Mouse (Mus musculus): ENCODE measurements around the gene Ugcg. TPM values are rescaled to one million over a fixed set of nuclear protein-coding genes. Genes with fewer than 3 reads are reported as not detected.

The Ugcg gene
- polyA plus RNA-seq (2014; fragmentation: Nextera tagmentation; extraction: Ambion mirVana), result 12.3 and 13.3 TPM in 2 replicates

GRCm38 (mm10) chr4:59188802-59189545 is at the start of gene Ugcg:
Gene Ugcg (plus strand): TSS chr4:59189257.
- peak within 1 kb of the TSS; percentile 95 for H3K4me3 ChIP-seq (ENCODE audit: low read depth, low read length)
- no peaks in the 10 kb centered on the region for H3K36me3 ChIP-seq (ENCODE audit: control insufficient read depth, insufficient read depth, low read length)
- ATAC-seq (ENCODE audit: low read depth) (peak; percentile 94), DNase-seq (ENCODE audit: low spot score) (peak; percentile 93)
- H3K9me3 ChIP-seq (ENCODE audit: control insufficient read depth, low read length), result no peaks in the 10 kb centered on the region
- WGBS, result 0% methylated on average over 6 of the region's 99 CpGs
- peak within 1 kb of the TSS; percentile 53 for H3K4me2 ChIP-seq (ENCODE audit: low read depth, low read length)
- peak within 1 kb of the TSS; percentile 93 for H3K9ac ChIP-seq (ENCODE audit: low read depth, low read length)
- peaks cover 9% of the 10 kb centered on the region; the same call in 1 of the 2 replicates for H3K4me1 ChIP-seq (ENCODE audit: control insufficient read depth, insufficient read depth, low read length)
- H3K27ac ChIP-seq (replicated peaks; ENCODE audit: low read depth, low read length), result peak within 1 kb of the TSS; percentile 94
- no peaks in the 10 kb centered on the region for H3K27me3 ChIP-seq (replicated peaks; ENCODE audit: control insufficient read depth, insufficient read depth, low read length)

GRCm38 (mm10) chr4:59149043-59149442 is 40.0 kb upstream of the Ugcg start:
- ATAC-seq (ENCODE audit: low read depth) (no peak), DNase-seq (ENCODE audit: low spot score) (peak; percentile 5)
- WGBS, result 82% methylated on average over 5 of the region's 5 CpGs
- Histone ChIP-seq H3K9me3 (ENCODE audit: control insufficient read depth, low read length) (no peaks in the 10 kb centered on the region), H3K9ac (ENCODE audit: low read depth, low read length) (no peak overlapping the region), H3K27ac (replicated peaks; ENCODE audit: low read depth, low read length) (no peak overlapping the region), H3K4me1 (ENCODE audit: control insufficient read depth, insufficient read depth, low read length) (no peaks in the 10 kb centered on the region), H3K36me3 (ENCODE audit: control insufficient read depth, insufficient read depth, low read length) (no peaks in the 10 kb centered on the region), H3K4me3 (ENCODE audit: low read depth, low read length) (no peak overlapping the region), H3K4me2 (ENCODE audit: low read depth, low read length) (no peak overlapping the region), H3K27me3 (replicated peaks; ENCODE audit: control insufficient read depth, insufficient read depth, low read length) (no peaks in the 10 kb centered on the region)

- Histone ChIP-seq H3K9me3 (ENCODE audit: control insufficient read depth, low read length) (no peaks in the 10 kb centered on the region), H3K36me3 (ENCODE audit: control insufficient read depth, insufficient read depth, low read length) (no peaks in the 10 kb centered on the region), H3K27ac (replicated peaks; ENCODE audit: low read depth, low read length) (no peak overlapping the region), H3K9ac (ENCODE audit: low read depth, low read length) (no peak overlapping the region), H3K27me3 (replicated peaks; ENCODE audit: control insufficient read depth, insufficient read depth, low read length) (no peaks in the 10 kb centered on the region), H3K4me1 (ENCODE audit: control insufficient read depth, insufficient read depth, low read length) (no peaks in the 10 kb centered on the region), H3K4me2 (ENCODE audit: low read depth, low read length) (no peak overlapping the region), H3K4me3 (ENCODE audit: low read depth, low read length) (no peak overlapping the region)
- 52% methylated on average over 5 of the region's 5 CpGs for WGBS
- ATAC-seq (ENCODE audit: low read depth) (no peak), DNase-seq (ENCODE audit: low spot score) (no peak)
These were observed 38.1 kb upstream of the Ugcg start for GRCm38 (mm10) chr4:59150907-59151306.

- no peaks in the 10 kb centered on the region for H3K4me1 ChIP-seq (ENCODE audit: control insufficient read depth, insufficient read depth, low read length)
- no peak for ATAC-seq (ENCODE audit: low read depth)
- H3K9me3 ChIP-seq (ENCODE audit: control insufficient read depth, low read length), result no peaks in the 10 kb centered on the region
- no peak overlapping the region for H3K9ac ChIP-seq (ENCODE audit: low read depth, low read length)
- no peak overlapping the region for H3K27ac ChIP-seq (replicated peaks; ENCODE audit: low read depth, low read length)
- no peak for DNase-seq (ENCODE audit: low spot score)
- H3K27me3 ChIP-seq (replicated peaks; ENCODE audit: control insufficient read depth, insufficient read depth, low read length), result no peaks in the 10 kb centered on the region
- H3K4me2 ChIP-seq (ENCODE audit: low read depth, low read length), result no peak overlapping the region
- H3K4me3 ChIP-seq (ENCODE audit: low read depth, low read length), result no peak overlapping the region
- no peaks in the 10 kb centered on the region for H3K36me3 ChIP-seq (ENCODE audit: control insufficient read depth, insufficient read depth, low read length)
- WGBS, result 65% methylated on average over 1 of the region's 1 CpGs
These were observed 37.1 kb upstream of the Ugcg start for GRCm38 (mm10) chr4:59151953-59152352.

- ATAC-seq (ENCODE audit: low read depth) (no peak), DNase-seq (ENCODE audit: low spot score) (no peak)
- Histone ChIP-seq H3K27me3 (replicated peaks; ENCODE audit: control insufficient read depth, insufficient read depth, low read length) (no peaks in the 10 kb centered on the region), H3K4me2 (ENCODE audit: low read depth, low read length) (no peak overlapping the region), H3K9me3 (ENCODE audit: control insufficient read depth, low read length) (no peaks in the 10 kb centered on the region), H3K9ac (ENCODE audit: low read depth, low read length) (no peak overlapping the region), H3K4me3 (ENCODE audit: low read depth, low read length) (no peak overlapping the region), H3K4me1 (ENCODE audit: control insufficient read depth, insufficient read depth, low read length) (no peaks in the 10 kb centered on the region), H3K36me3 (ENCODE audit: control insufficient read depth, insufficient read depth, low read length) (no peaks in the 10 kb centered on the region), H3K27ac (replicated peaks; ENCODE audit: low read depth, low read length) (no peak overlapping the region)
- 60% methylated on average over 7 of the region's 7 CpGs for WGBS
These were observed 32.0 kb upstream of the Ugcg start for GRCm38 (mm10) chr4:59156897-59157592.

- H3K4me3 ChIP-seq (ENCODE audit: low read depth, low read length), result no peak overlapping the region
- no peak overlapping the region for H3K27ac ChIP-seq (replicated peaks; ENCODE audit: low read depth, low read length)
- no peaks in the 10 kb centered on the region for H3K4me1 ChIP-seq (ENCODE audit: control insufficient read depth, insufficient read depth, low read length)
- H3K9ac ChIP-seq (ENCODE audit: low read depth, low read length), result no peak overlapping the region
- ATAC-seq (ENCODE audit: low read depth) (no peak), DNase-seq (ENCODE audit: low spot score) (no peak)
- no peaks in the 10 kb centered on the region for H3K27me3 ChIP-seq (replicated peaks; ENCODE audit: control insufficient read depth, insufficient read depth, low read length)
- H3K4me2 ChIP-seq (ENCODE audit: low read depth, low read length), result no peak overlapping the region
- no peaks in the 10 kb centered on the region for H3K9me3 ChIP-seq (ENCODE audit: control insufficient read depth, low read length)
- no peaks in the 10 kb centered on the region for H3K36me3 ChIP-seq (ENCODE audit: control insufficient read depth, insufficient read depth, low read length)
- 72% methylated on average over 2 of the region's 2 CpGs for WGBS
These were observed 31.4 kb upstream of the Ugcg start for GRCm38 (mm10) chr4:59157654-59158053.

- ATAC-seq (ENCODE audit: low read depth) (no peak), DNase-seq (ENCODE audit: low spot score) (no peak)
- Histone ChIP-seq H3K9ac (ENCODE audit: low read depth, low read length) (no peak overlapping the region), H3K4me1 (ENCODE audit: control insufficient read depth, insufficient read depth, low read length) (no peaks in the 10 kb centered on the region), H3K36me3 (ENCODE audit: control insufficient read depth, insufficient read depth, low read length) (no peaks in the 10 kb centered on the region), H3K27ac (replicated peaks; ENCODE audit: low read depth, low read length) (no peak overlapping the region), H3K9me3 (ENCODE audit: control insufficient read depth, low read length) (no peaks in the 10 kb centered on the region), H3K27me3 (replicated peaks; ENCODE audit: control insufficient read depth, insufficient read depth, low read length) (no peaks in the 10 kb centered on the region), H3K4me2 (ENCODE audit: low read depth, low read length) (no peak overlapping the region), H3K4me3 (ENCODE audit: low read depth, low read length) (no peak overlapping the region)
- WGBS, result 93% methylated on average over 5 of the region's 5 CpGs
These were observed 28.8 kb upstream of the Ugcg start for GRCm38 (mm10) chr4:59160289-59160688.

- 44% methylated on average over 8 of the region's 8 CpGs for WGBS
- H3K9ac ChIP-seq (ENCODE audit: low read depth, low read length), result no peak overlapping the region
- DNase-seq (ENCODE audit: low spot score), result peak; percentile 19
- no peaks in the 10 kb centered on the region for H3K27me3 ChIP-seq (replicated peaks; ENCODE audit: control insufficient read depth, insufficient read depth, low read length)
- H3K4me1 ChIP-seq (ENCODE audit: control insufficient read depth, insufficient read depth, low read length), result no peaks in the 10 kb centered on the region
- H3K9me3 ChIP-seq (ENCODE audit: control insufficient read depth, low read length), result no peaks in the 10 kb centered on the region
- no peaks in the 10 kb centered on the region for H3K36me3 ChIP-seq (ENCODE audit: control insufficient read depth, insufficient read depth, low read length)
- H3K4me3 ChIP-seq (ENCODE audit: low read depth, low read length), result no peak overlapping the region
- H3K4me2 ChIP-seq (ENCODE audit: low read depth, low read length), result no peak overlapping the region
- H3K27ac ChIP-seq (replicated peaks; ENCODE audit: low read depth, low read length), result no peak overlapping the region
- no peak for ATAC-seq (ENCODE audit: low read depth)
These were observed 27.9 kb upstream of the Ugcg start for GRCm38 (mm10) chr4:59160959-59161670.

Measured in embryonic facial prominence, embryonic 14.5 days (tissue).